Mouse (Mus musculus) midbrain, embryonic 10.5 days (tissue): ENCODE measurements around the gene Sirt2. TPM values are rescaled to one million over a fixed set of nuclear protein-coding genes. Genes with fewer than 3 reads are reported as not detected.

Source experiments
- DNase-seq: peaks from one replicate; pipeline ENCODE4 v3.0.0-alpha.2; 2017; ENCODE audit warnings: low spot score
- H3K27ac ChIP-seq: fragments of 300-500 bp; sonication (generic); replicated peaks from 2 replicates; pipeline ENCODE4 v1.5.1; 2016; ENCODE audit warnings: mild to moderate bottlenecking
- H3K27me3 ChIP-seq: fragments of 300-500 bp; sonication (generic); 2 replicates; pipeline ENCODE4 v1.6.1; 2016; ENCODE audit warnings: low read depth, mild to moderate bottlenecking; ENCODE audit not compliant: poor library complexity, severe bottlenecking
- H3K36me3 ChIP-seq: fragments of 300-500 bp; sonication (generic); 2 replicates; pipeline ENCODE4 v1.6.1; 2016; ENCODE audit warnings: mild to moderate bottlenecking, moderate library complexity
- H3K4me1 ChIP-seq: fragments of 300-500 bp; sonication (generic); 2 replicates; pipeline ENCODE4 v1.6.1; 2016
- H3K4me3 ChIP-seq: fragments of 300-500 bp; sonication (generic); 2 replicates; pipeline ENCODE4 v1.5.1; 2016; ENCODE audit warnings: mild to moderate bottlenecking, moderate library complexity
- H3K9me3 ChIP-seq: fragments of 300-500 bp; sonication (generic); replicated peaks from 2 replicates; pipeline ENCODE4 v1.6.1; 2016; ENCODE audit warnings: mild to moderate bottlenecking
- WGBS: fragments of 180-500 bp; shearing (Covaris S2); methylation state at CpG from one replicate; pipeline ENCODE4 v1.1.7; 2016; 5-methylcytosine and 5-hydroxymethylcytosine counted together
- polyA plus RNA-seq: library from polyadenylated mRNA; unstranded; fragments of >200 nt; fragmentation: Nextera tagmentation; extraction: Ambion mirVana; gene quantifications from 2 replicates; pipeline ENCODE4 v1.2.1, GENCODE M21; 2016

Sirt2 gene
- polyA plus RNA-seq, 1 experiment from 2014 or later: 62.7 TPM

GRCm38 (mm10) chr7:28822993-28823903 is 56.7 kb downstream of the Sirt2 start:
- no peak overlapping the region for H3K4me3 ChIP-seq
- no peaks in the 10 kb centered on the region for H3K9me3 ChIP-seq
- H3K27me3 ChIP-seq: no peaks in the 10 kb centered on the region
- H3K36me3 ChIP-seq: peaks cover 54% of the 10 kb centered on the region
- no peak overlapping the region for H3K27ac ChIP-seq
- H3K4me1 ChIP-seq: peaks cover 59% of the 10 kb centered on the region
- DNase-seq: peak; percentile 26
- WGBS: 64% methylated on average over 10 of the region's 10 CpGs

GRCm38 (mm10) chr7:28823932-28824331 is 57.4 kb downstream of the Sirt2 start:
- no peak overlapping the region for H3K27ac ChIP-seq
- DNase-seq: no peak
- H3K27me3 ChIP-seq: no peaks in the 10 kb centered on the region
- 59% methylated on average over 2 of the region's 2 CpGs for WGBS
- H3K4me1 ChIP-seq: peaks cover 53% of the 10 kb centered on the region
- no peaks in the 10 kb centered on the region for H3K9me3 ChIP-seq
- H3K36me3 ChIP-seq: peaks cover 48% of the 10 kb centered on the region
- H3K4me3 ChIP-seq: no peak overlapping the region

- 3% methylated on average over 33 of the region's 33 CpGs for WGBS
- H3K27ac ChIP-seq: peak within 1 kb of the TSS; percentile 85
- H3K27me3 ChIP-seq: no peaks in the 10 kb centered on the region
- H3K4me3 ChIP-seq: peak within 1 kb of the TSS; percentile 52
- peaks cover 41% of the 10 kb centered on the region for H3K4me1 ChIP-seq
- DNase-seq: peak; percentile 91
- peaks cover 45% of the 10 kb centered on the region for H3K36me3 ChIP-seq
- H3K9me3 ChIP-seq: peaks cover 5% of the 10 kb centered on the region; the same call in 1 of the 2 replicates
Measured at GRCm38 (mm10) chr7:28824941-28825685, 58.6 kb downstream of the Sirt2 start, which contains the start of gene Ech1. TSS of gene Ech1 (plus strand) at chr7:28825217.

GRCm38 (mm10) chr7:28825686-28826401 is 59.3 kb downstream of the Sirt2 start:
- DNase-seq: no peak
- peak overlapping the region; percentile 85 for H3K27ac ChIP-seq
- WGBS: 73% methylated on average over 11 of the region's 11 CpGs
- H3K36me3 ChIP-seq: peaks cover 45% of the 10 kb centered on the region
- H3K4me1 ChIP-seq: peaks cover 34% of the 10 kb centered on the region
- H3K27me3 ChIP-seq: no peaks in the 10 kb centered on the region
- peak overlapping the region; percentile 52 for H3K4me3 ChIP-seq
- H3K9me3 ChIP-seq: peaks cover 7% of the 10 kb centered on the region; the same call in 1 of the 2 replicates

GRCm38 (mm10) chr7:28826402-28826772 is 59.9 kb downstream of the Sirt2 start:
- H3K4me3 ChIP-seq: 0 out of 2 replicates have a peak overlapping the region, but pooled peaks have one; percentile 52
- no peak for DNase-seq
- 92% methylated on average over 7 of the region's 7 CpGs for WGBS
- H3K36me3 ChIP-seq: peaks cover 45% of the 10 kb centered on the region
- peaks cover 29% of the 10 kb centered on the region for H3K4me1 ChIP-seq
- no peak overlapping the region for H3K27ac ChIP-seq
- no peaks in the 10 kb centered on the region for H3K27me3 ChIP-seq
- peaks cover 7% of the 10 kb centered on the region; the same call in 1 of the 2 replicates for H3K9me3 ChIP-seq

- H3K27ac ChIP-seq: no peak overlapping the region
- peaks cover 43% of the 10 kb centered on the region for H3K36me3 ChIP-seq
- H3K4me1 ChIP-seq: peaks cover 25% of the 10 kb centered on the region
- H3K9me3 ChIP-seq: peaks cover 7% of the 10 kb centered on the region; the same call in 1 of the 2 replicates
- DNase-seq: no peak
- no peaks in the 10 kb centered on the region for H3K27me3 ChIP-seq
- 87% methylated on average over 3 of the region's 3 CpGs for WGBS
- H3K4me3 ChIP-seq: no peak overlapping the region
Measured at GRCm38 (mm10) chr7:28827338-28827737, 60.8 kb downstream of the Sirt2 start.

GRCm38 (mm10) chr7:28829821-28830220 is 63.3 kb downstream of the Sirt2 start:
- peaks cover 10% of the 10 kb centered on the region for H3K4me1 ChIP-seq
- no peaks in the 10 kb centered on the region for H3K27me3 ChIP-seq
- no peak overlapping the region for H3K4me3 ChIP-seq
- WGBS: 93% methylated on average over 8 of the region's 8 CpGs
- peaks cover 31% of the 10 kb centered on the region for H3K36me3 ChIP-seq
- peaks cover 7% of the 10 kb centered on the region; the same call in 1 of the 2 replicates for H3K9me3 ChIP-seq
- no peak for DNase-seq
- no peak overlapping the region for H3K27ac ChIP-seq

GRCm38 (mm10) chr7:28830981-28831380 is 64.4 kb downstream of the Sirt2 start:
- peaks cover 3% of the 10 kb centered on the region for H3K4me1 ChIP-seq
- H3K9me3 ChIP-seq: peaks cover 7% of the 10 kb centered on the region; the same call in 1 of the 2 replicates
- DNase-seq: no peak
- peaks cover 31% of the 10 kb centered on the region for H3K36me3 ChIP-seq
- WGBS: 93% methylated on average over 5 of the region's 5 CpGs
- no peaks in the 10 kb centered on the region for H3K27me3 ChIP-seq
- no peak overlapping the region for H3K4me3 ChIP-seq
- H3K27ac ChIP-seq: no peak overlapping the region

GRCm38 (mm10) chr7:28831411-28832125 is 65.0 kb downstream of the Sirt2 start:
- Histone ChIP-seq H3K4me3 (no peak overlapping the region), H3K4me1 (no peaks in the 10 kb centered on the region), H3K27ac (no peak overlapping the region), H3K9me3 (peaks cover 7% of the 10 kb centered on the region; the same call in 1 of the 2 replicates), H3K36me3 (peaks cover 31% of the 10 kb centered on the region), H3K27me3 (no peaks in the 10 kb centered on the region)
- whole genome bisulfite sequencing: 93% methylated on average over 17 of the region's 17 CpGs
- no peak for DNase-seq

GRCm38 (mm10) chr7:28832137-28832536 is 65.6 kb downstream of the Sirt2 start:
- Histone ChIP-seq H3K9me3 (peaks cover 7% of the 10 kb centered on the region; the same call in 1 of the 2 replicates), H3K27me3 (no peaks in the 10 kb centered on the region), H3K4me1 (no peaks in the 10 kb centered on the region), H3K27ac (no peak overlapping the region), H3K4me3 (no peak overlapping the region), H3K36me3 (peaks cover 31% of the 10 kb centered on the region)
- WGBS: 81% methylated on average over 6 of the region's 6 CpGs
- DNase-seq: no peak

- WGBS: 90% methylated on average over 6 of the region's 6 CpGs
- H3K4me3 ChIP-seq: no peak within 1 kb of the TSS
- DNase-seq: no peak
- H3K36me3 ChIP-seq: peaks cover 28% of the 10 kb centered on the region
- no peaks in the 10 kb centered on the region for H3K27me3 ChIP-seq
- H3K27ac ChIP-seq: no peak within 1 kb of the TSS
- H3K9me3 ChIP-seq: peaks cover 7% of the 10 kb centered on the region; the same call in 1 of the 2 replicates
- H3K4me1 ChIP-seq: no peaks in the 10 kb centered on the region
Measured at GRCm38 (mm10) chr7:28833723-28834347, 67.3 kb downstream of the Sirt2 start, which contains the start of gene Lgals4. TSS of gene Lgals4 (plus strand) at chr7:28833854.
